Mouse (Mus musculus) heart, adult 2 months (tissue): ENCODE data around the gene Tufm. TPM values are rescaled to one million over a fixed set of nuclear protein-coding genes. Genes with fewer than 3 reads are reported as not detected.

Experiments
- DNase-seq, 2 experiments: peaks; one replicate each; pipeline ENCODE4 v3.0.0; 2021
- H3K27ac ChIP-seq: fragments of 200-600 bp; 2 replicates; pipeline ENCODE4 v1.8.1; 2022
- H3K27me3 ChIP-seq: fragments of 200-500 bp; 2 replicates; pipeline ENCODE4 v1.6.1; 2012; ENCODE audit warnings: mild to moderate bottlenecking, low read length, inconsistent platforms, mixed read lengths; ENCODE audit not compliant: control insufficient read depth, insufficient read depth
- H3K36me3 ChIP-seq: fragments of 200-500 bp; 2 replicates; pipeline ENCODE4 v1.6.1; 2012; ENCODE audit warnings: low read length, inconsistent platforms; ENCODE audit not compliant: control insufficient read depth, insufficient read depth
- H3K4me1 ChIP-seq: fragments of 200-500 bp; 2 replicates; pipeline ENCODE4 v1.6.1; 2011; ENCODE audit warnings: low read length; ENCODE audit not compliant: control insufficient read depth, insufficient read depth
- H3K4me3 ChIP-seq: fragments of 200-600 bp; 2 replicates; pipeline ENCODE4 v1.8.1; 2022
- H3K79me2 ChIP-seq: fragments of 200-500 bp; replicated peaks from 2 replicates; pipeline ENCODE4 v1.6.1; 2012; ENCODE audit warnings: mild to moderate bottlenecking, inconsistent platforms, low read length, moderate library complexity, mixed read lengths; ENCODE audit not compliant: control insufficient read depth, insufficient read depth
- H3K9ac ChIP-seq: fragments of 200-500 bp; 2 replicates; pipeline ENCODE4 v1.6.1; 2012; ENCODE audit warnings: low read depth, mild to moderate bottlenecking, control low read depth, inconsistent platforms, low read length, mixed read lengths
- CTCF ChIP-seq: fragments of 200-600 bp; IDR thresholded peaks from 2 replicates; pipeline ENCODE4 v1.8.1; 2022; ENCODE audit warnings: antibody characterized with exemption, mild to moderate bottlenecking, moderate library complexity
- EP300 ChIP-seq: fragments of 200-500 bp; IDR thresholded peaks from 2 replicates; pipeline ENCODE4 v1.6.1; 2011; ENCODE audit warnings: low read depth, low read length, control low read depth; ENCODE audit not compliant: insufficient read depth
- POLR2A ChIP-seq: fragments of 200-500 bp; IDR thresholded peaks from 2 replicates; pipeline ENCODE4 v1.6.1; 2011; ENCODE audit warnings: mild to moderate bottlenecking, low read depth, low read length, control low read depth; ENCODE audit not compliant: insufficient read depth
- WGBS: fragments of 180-500 bp; shearing (Covaris S2); methylation state at CpG from one replicate; pipeline ENCODE4 v1.1.7; 2018; 5-methylcytosine and 5-hydroxymethylcytosine counted together
- intact Hi-C: fragments of 180-260 bp; cut with DNase I; formaldehyde crosslinking; loops from one replicate; pipeline ENCODE4 v1.15.1; 2025
- polyA plus RNA-seq: library from polyadenylated mRNA; depleted of rRNA; stranded (reverse); fragments of >200 nt; gene quantifications from 2 replicates; pipeline ENCODE4 v1.2.3, GENCODE M21; 2012; rRNA removed
- total RNA-seq, 2 experiments: library from RNA; stranded (reverse); gene quantifications; 2 replicates each; pipeline ENCODE4 v1.2.3; 2021

Tufm gene
- total and polyA plus RNA-seq, 3 experiments: 271 to 314 (median 288) TPM

DNA sequence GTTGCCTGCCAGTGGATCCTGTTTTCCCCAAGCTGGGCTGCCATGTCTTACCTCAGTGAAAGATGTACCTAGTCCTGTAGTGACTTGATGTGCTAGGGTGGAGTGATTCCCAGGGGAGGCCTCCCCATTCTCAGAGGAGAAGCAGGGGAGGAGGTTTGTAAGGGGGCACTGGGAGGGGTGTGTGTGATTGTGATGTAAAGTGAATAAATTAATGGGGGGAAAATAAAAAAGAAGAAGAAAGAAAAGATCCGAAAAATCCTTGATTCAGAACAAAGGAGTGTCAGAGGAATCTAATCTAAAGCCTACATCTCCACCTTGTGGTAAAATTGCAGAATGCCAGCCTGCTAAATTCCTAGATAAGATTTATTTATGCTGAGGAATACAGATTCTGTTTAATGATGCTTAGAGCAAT lies 41.0 kb downstream of the Tufm start:
- no peak for DNase-seq
- H3K27me3 ChIP-seq: no peaks in the 10 kb centered on the region
- no peaks in the 10 kb centered on the region for H3K36me3 ChIP-seq
- no peak overlapping the region for H3K4me3 ChIP-seq
- WGBS: 8% methylated on average over 1 of the region's 1 CpGs
- no peak overlapping the region for H3K9ac ChIP-seq
- H3K79me2 ChIP-seq: no peaks in the 10 kb centered on the region
- TF ChIP-seq POLR2A: no peak
- peak; percentile 93 for TF ChIP-seq CTCF
- no peak for TF ChIP-seq EP300
- no peaks in the 10 kb centered on the region; the same call in 1 of the 2 replicates for H3K4me1 ChIP-seq
- intact Hi-C loops: loop anchor here (1.0 to 5.0 kb wide), 3 partner anchors 47 to 206 kb away; no protein-coding TSS in a partner anchor
- no peak overlapping the region for H3K27ac ChIP-seq

DNA sequence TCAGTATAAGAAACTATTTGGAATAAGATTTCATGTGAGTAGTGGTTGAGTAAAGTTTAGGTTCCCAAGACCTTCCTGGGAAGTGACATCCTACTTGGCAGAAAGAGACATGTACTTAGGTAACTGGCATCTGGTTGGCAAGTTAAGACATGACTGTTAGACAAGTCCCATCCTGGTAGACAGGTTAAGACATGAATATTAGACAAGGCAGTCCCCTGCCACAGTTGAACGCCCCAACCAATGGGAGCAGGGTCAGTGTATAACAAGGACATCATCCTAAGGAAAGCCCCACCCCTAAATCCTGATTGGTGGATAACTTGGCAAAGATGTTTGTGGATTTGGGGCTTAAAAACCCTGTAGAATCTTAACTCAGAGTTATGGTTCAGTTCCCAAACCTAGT lies 46.3 kb downstream of the Tufm start:
- DNase-seq: no peak
- Histone ChIP-seq H3K79me2 (no peaks in the 10 kb centered on the region), H3K4me1 (no peaks in the 10 kb centered on the region), H3K36me3 (no peaks in the 10 kb centered on the region), H3K4me3 (no peak overlapping the region), H3K27ac (no peak overlapping the region), H3K27me3 (no peaks in the 10 kb centered on the region), H3K9ac (no peak overlapping the region)
- intact Hi-C loops: no loop called here
- WGBS: 73% methylated on average over 1 of the region's 1 CpGs
- TF ChIP-seq CTCF (no peak), EP300 (no peak), POLR2A (no peak)

DNA sequence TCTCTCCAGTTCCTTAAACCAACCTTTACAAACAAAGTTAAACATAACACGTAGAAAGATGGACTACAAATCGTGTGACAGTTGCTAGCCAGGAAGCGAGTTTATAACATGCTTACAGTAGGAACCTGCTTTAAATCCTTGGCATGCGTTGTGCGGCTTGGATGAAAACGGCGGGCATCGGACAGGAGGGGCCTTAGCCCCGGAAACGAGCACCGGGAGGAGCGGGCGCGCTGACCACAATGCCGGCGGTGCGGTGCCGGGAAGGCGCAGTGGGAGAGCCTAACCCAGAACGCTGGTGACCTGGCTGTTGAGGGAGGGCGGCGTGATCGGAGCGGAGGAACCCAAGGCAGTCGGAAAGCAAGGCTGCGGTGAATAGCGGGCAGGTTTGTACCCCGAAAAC lies 48.6 kb downstream of the Tufm start:
- Histone ChIP-seq H3K27ac (no peak overlapping the region), H3K27me3 (no peaks in the 10 kb centered on the region), H3K36me3 (no peaks in the 10 kb centered on the region), H3K79me2 (no peaks in the 10 kb centered on the region), H3K9ac (peak overlapping the region; percentile 48), H3K4me1 (no peaks in the 10 kb centered on the region), H3K4me3 (peak overlapping the region; percentile 29; the same call in 1 of the 2 replicates)
- no peak for TF ChIP-seq CTCF
- TF ChIP-seq POLR2A: no peak
- no peak for TF ChIP-seq EP300
- DNase-seq: no peak
- intact Hi-C loops: no loop called here
- WGBS: 2% methylated on average over 28 of the region's 28 CpGs

DNA sequence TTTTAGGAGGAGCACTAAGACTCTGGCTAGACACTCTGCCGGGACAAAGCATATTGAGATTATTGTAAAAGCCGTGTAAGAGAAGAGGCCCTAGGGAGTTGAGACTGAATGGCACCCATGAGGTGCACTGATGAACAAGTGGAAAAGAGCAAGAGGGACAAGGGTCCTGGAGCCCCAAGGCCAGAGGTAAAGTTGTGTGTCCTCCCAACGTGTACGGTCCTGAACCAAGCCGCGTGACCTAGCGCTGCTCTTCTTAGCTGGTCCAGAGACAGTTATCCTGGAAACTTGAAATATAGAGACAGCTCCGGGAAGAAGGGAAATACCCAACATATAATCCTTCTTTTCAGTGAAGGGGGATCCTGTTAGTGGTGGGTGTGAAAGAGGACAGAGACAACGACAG lies 49.3 kb downstream of the Tufm start:
- Histone ChIP-seq H3K36me3 (no peaks in the 10 kb centered on the region), H3K4me3 (no peak overlapping the region), H3K9ac (no peak overlapping the region), H3K4me1 (no peaks in the 10 kb centered on the region), H3K79me2 (no peaks in the 10 kb centered on the region), H3K27ac (no peak overlapping the region), H3K27me3 (no peaks in the 10 kb centered on the region)
- no peak for DNase-seq
- 63% methylated on average over 9 of the region's 9 CpGs for WGBS
- TF ChIP-seq CTCF (no peak), EP300 (no peak), POLR2A (no peak)
- intact Hi-C loops: no loop called here

DNA sequence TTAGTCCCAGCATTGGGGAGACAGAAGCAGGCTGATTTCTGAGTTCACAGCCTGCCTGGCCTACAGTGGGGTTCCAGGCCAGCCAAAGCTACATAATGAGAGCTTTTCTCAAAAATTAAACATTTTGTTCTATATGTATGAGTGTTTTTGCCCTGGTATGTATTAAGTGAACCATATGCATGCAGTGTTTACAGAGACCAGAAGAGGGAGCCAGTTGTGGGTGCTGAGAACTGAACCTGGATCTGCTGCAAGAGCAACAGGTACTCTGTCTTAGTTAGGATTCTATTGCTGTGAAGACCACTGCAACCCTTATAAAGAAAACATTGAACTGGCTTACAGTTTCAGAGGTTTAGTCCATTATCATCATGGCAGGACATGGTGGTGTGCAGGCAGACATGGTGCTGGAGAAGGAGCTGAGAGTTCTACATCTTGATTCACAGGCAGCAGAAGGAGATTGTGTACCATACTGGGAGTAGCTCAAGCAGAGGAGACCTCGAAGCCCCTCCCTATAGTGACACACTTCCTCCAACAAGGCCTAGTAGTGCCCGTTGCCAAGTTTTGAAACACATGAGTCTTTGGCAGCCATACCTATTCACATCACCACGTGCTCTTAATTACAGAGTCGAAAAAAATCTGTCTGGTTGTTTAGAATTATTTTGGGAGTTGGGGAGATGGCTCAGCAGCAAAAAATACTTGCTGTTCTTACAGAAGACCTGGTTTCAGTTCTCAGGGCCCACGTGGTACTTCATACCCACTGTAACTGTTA lies 50.8 kb downstream of the Tufm start:
- no peak for TF ChIP-seq POLR2A
- peak; percentile 60 for TF ChIP-seq CTCF
- no peaks in the 10 kb centered on the region for H3K36me3 ChIP-seq
- H3K27ac ChIP-seq: no peak overlapping the region
- no peaks in the 10 kb centered on the region for H3K4me1 ChIP-seq
- H3K9ac ChIP-seq: no peak overlapping the region
- whole genome bisulfite sequencing: 40% methylated on average over 5 of the region's 5 CpGs
- H3K79me2 ChIP-seq: no peaks in the 10 kb centered on the region
- no peak for DNase-seq
- no peak overlapping the region for H3K4me3 ChIP-seq
- H3K27me3 ChIP-seq: no peaks in the 10 kb centered on the region
- intact Hi-C loops: no loop called here

Other genes starting within 250 kb of the Tufm start
- 10 to 100 TPM; 61.9 to 87.4 TPM for gene Sbk1, start 214.7 kb upstream of the Tufm start, total RNA-seq
- 44.5 and 55.4 TPM in 2 replicates for gene Sbk1, start 214.7 kb upstream of the Tufm start, polyA plus RNA-seq
- 1 to 10 TPM in 1 of 2 experiments, under 1 TPM in 1; 0.34 to 1.8 TPM for gene Lat, start 117.8 kb upstream of the Tufm start, total RNA-seq
- gene Lat, start 117.8 kb upstream of the Tufm start, polyA plus RNA-seq: 1.3 and 4.4 TPM in 2 replicates
- 10 to 100 TPM; 22.3 to 31.9 TPM for gene Spns1, start 109.9 kb upstream of the Tufm start, total RNA-seq
- gene Spns1, start 109.9 kb upstream of the Tufm start, polyA plus RNA-seq: 57.5 and 68.8 TPM in 2 replicates
- 1 to 10 TPM; 4.0 to 4.9 TPM for gene Nfatc2ip, start 90.6 kb upstream of the Tufm start, total RNA-seq
- 3.0 and 5.6 TPM in 2 replicates for gene Nfatc2ip, start 90.6 kb upstream of the Tufm start, polyA plus RNA-seq
- 1 to 10 TPM in 1 of 2 experiments, under 1 TPM in 1; 0.37 to 1.9 TPM for gene Cd19, start 72.5 kb upstream of the Tufm start, total RNA-seq
- 2.1 and 4.6 TPM in 2 replicates for gene Cd19, start 72.5 kb upstream of the Tufm start, polyA plus RNA-seq
- gene Rabep2, start 58.6 kb upstream of the Tufm start, total RNA-seq: 1 to 10 TPM; 5.3 to 6.3 TPM
- gene Rabep2, start 58.6 kb upstream of the Tufm start, polyA plus RNA-seq: 8.1 and 9.2 TPM in 2 replicates
- gene Atp2a1, start 24.3 kb upstream of the Tufm start, total RNA-seq: 1 to 10 TPM; 1.1 to 1.3 TPM
- 5.7 and 6.6 TPM in 2 replicates for gene Atp2a1, start 24.3 kb upstream of the Tufm start, polyA plus RNA-seq
- gene Sh2b1, start 11.9 kb upstream of the Tufm start, total RNA-seq: 10 to 100 TPM; 42.5 to 46.1 TPM
- 58.2 and 59.2 TPM in 2 replicates for gene Sh2b1, start 11.9 kb upstream of the Tufm start, polyA plus RNA-seq
- gene Atxn2l, start 16.1 kb downstream of the Tufm start, total RNA-seq: 10 to 100 TPM; 34.0 to 37.6 TPM
- gene Atxn2l, start 16.1 kb downstream of the Tufm start, polyA plus RNA-seq: 48.1 and 66.7 TPM in 2 replicates
- gene Eif3c, start 79.0 kb downstream of the Tufm start, total RNA-seq: 100 to 1,000 TPM; 133 to 159 TPM
- 59.3 and 72.6 TPM in 2 replicates for gene Eif3c, start 79.0 kb downstream of the Tufm start, polyA plus RNA-seq
- under 1 TPM; 0.32 to 0.39 TPM for gene Apobr, start 97.6 kb downstream of the Tufm start, total RNA-seq
- gene Apobr, start 97.6 kb downstream of the Tufm start, polyA plus RNA-seq: 0.47 and 1.1 TPM in 2 replicates
- 10 to 100 TPM; 12.8 to 12.9 TPM for gene Cln3, start 98.5 kb downstream of the Tufm start, total RNA-seq
- gene Cln3, start 98.5 kb downstream of the Tufm start, polyA plus RNA-seq: 30.0 and 33.2 TPM in 2 replicates
- not detected for gene Il27, start 107.6 kb downstream of the Tufm start, total RNA-seq
- gene Il27, start 107.6 kb downstream of the Tufm start, polyA plus RNA-seq: not detected in 2 replicates
- gene Nupr1, start 143.5 kb downstream of the Tufm start, total RNA-seq: 1 to 10 TPM; 4.8 to 6.5 TPM
- gene Nupr1, start 143.5 kb downstream of the Tufm start, polyA plus RNA-seq: 10.5 and 13.9 TPM in 2 replicates
- 10 to 100 TPM; 21.6 to 23.4 TPM for gene Sgf29, start 161.9 kb downstream of the Tufm start, total RNA-seq
- 23.7 and 25.5 TPM in 2 replicates for gene Sgf29, start 161.9 kb downstream of the Tufm start, polyA plus RNA-seq
- gene Sult1a1, start 189.1 kb downstream of the Tufm start, total RNA-seq: 10 to 100 TPM; 34.1 to 34.3 TPM
- gene Sult1a1, start 189.1 kb downstream of the Tufm start, polyA plus RNA-seq: 53.6 and 56.6 TPM in 2 replicates
- 10 to 100 TPM; 49.7 to 63.7 TPM for gene Bola2, start 208.0 kb downstream of the Tufm start, total RNA-seq
- gene Bola2, start 208.0 kb downstream of the Tufm start, polyA plus RNA-seq: 25.9 and 29.1 TPM in 2 replicates
- 1 to 10 TPM; 3.6 to 3.9 TPM for gene Slx1b, start 208.4 kb downstream of the Tufm start, total RNA-seq
- 7.8 and 10.3 TPM in 2 replicates for gene Slx1b, start 208.4 kb downstream of the Tufm start, polyA plus RNA-seq
- 10 to 100 TPM in 1 of 2 experiments, 1 to 10 TPM in 1; 9.8 to 12.1 TPM for gene Coro1a, start 220.4 kb downstream of the Tufm start, total RNA-seq
- 22.2 and 33.7 TPM in 2 replicates for gene Coro1a, start 220.4 kb downstream of the Tufm start, polyA plus RNA-seq